Mouse (Mus musculus) B cell, adult 2 months (primary cell): ENCODE data around the gene Ppm1f.
"Not testable (repeated sequence)": the region's sequence is repeated elsewhere in the genome, so short reads cannot be mapped to it uniquely, and the experiment has no call there.

Source experiments
- DNase-seq, 2 experiments: peaks; one replicate each; pipeline ENCODE4 v3.0.0; 2022

Gene Ppm1f

DNA sequence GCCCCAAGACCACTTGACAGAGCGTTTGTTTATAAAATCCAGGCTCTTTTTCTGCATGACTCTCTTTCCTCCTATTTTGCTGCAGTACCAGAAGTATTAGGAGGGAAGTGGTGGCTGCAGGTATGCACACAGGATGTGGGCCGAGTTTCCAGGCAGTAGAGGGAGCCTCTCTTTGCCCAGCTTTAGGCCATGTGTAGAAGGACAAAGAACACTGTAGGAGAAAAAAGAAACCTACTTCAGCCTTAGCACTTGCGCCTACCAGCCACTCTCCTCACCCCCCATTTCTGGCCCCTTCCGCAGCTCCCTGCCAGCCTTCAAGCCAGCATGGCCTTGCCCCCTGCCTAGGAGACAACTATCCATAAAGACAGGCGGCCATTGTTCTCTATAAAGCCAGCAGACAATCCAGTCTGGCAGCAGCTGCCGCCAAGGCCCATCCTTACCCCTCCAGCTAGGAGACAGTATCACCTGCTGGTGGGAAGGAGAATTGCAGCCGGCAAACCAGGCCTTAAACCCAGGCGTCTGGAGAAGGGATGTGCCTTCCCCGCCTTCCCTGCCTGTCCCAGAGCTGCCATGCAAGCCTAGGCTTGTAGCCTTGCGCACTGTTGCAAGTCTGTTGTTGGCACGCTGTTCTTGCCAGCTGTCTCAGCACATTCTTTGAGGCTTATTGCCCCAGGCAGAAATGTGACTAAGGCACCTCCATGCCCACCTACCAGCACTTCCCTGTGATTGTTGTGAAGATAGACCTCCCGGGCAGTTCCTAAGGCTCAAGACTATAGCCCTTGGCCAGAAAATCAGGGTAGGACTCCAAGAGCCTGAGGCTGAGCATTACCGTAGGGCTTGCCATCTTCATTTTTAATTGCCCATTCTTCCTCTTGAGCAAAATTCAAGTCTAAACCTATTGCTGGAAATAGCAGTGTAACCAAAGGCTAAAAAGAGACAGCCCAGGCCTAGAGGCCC is 15.7 kb downstream of the Ppm1f start:
- DNase-seq = peak; percentile 78 to 80

DNA sequence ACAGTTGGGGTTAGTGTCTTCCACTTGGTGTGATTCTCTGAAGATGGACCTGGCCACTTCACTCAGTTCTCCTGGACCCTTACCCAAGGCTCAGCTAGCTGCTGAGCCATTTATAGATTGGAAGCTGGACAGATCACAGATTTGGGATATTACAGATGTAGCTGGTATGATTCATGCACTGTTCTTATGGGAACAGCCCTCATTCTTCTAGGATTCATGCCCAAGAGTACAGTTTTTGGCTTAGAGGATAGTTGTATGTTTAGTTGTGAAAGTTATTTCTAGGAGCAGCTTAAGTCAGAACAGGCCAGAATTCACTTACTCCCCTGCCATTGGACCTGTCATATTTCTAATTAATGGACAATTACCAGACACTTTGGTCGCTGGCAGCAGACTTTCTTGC is 17.2 kb downstream of the Ppm1f start:
- no peak for DNase-seq

DNA sequence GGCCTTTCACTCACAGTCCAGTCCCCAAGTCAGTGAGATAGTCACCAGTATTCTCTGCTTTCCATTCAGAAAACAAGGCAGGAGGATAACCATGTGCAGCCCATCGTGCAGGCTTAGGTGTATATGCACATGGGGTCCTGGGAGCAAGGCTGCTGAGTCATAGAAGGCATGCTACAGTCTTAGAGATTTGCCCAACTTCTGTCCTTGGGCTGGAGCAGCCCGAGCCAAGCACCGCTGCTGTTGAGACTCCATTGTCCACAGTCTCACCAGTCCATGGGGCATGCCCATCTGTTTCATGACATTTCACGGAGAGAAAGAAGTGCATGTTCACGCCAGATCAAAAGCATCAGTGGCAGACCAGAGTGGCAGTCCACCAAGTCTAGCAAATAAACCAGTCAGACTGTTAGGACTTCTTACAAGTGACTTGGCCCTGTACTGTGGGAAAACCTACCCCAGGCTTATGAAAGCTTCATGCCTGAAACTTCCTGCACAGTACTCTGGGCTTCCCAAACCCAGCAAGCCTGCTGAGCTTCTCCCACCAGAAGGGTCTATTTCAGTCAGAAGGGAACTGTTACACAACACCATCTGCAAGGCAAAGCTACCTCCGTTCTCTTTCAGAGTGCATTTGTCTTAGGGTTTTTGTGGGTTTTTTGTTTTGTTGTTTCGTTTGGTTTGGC is 22.3 kb downstream of the Ppm1f start:
- DNase-seq = no peak

DNA sequence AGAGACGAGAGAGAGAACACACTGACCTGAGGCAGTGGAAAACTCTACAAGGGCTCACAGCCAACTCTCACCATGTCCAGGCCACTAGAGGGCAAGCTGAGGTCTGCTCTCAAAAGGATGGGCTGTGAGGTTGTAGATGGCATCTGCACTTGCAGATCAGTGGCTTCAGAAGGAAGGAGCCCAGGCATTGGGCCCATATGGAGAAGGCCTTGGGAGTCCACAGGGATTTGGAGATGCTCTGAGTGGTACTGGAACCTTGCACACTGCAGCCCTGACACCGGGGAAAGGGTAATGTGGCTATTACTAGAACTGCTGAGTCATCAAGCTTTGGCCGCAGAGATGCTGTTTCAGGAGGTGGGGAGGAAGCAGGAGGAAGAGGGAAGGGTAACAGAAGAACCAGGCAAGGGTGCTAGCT is 24.8 kb downstream of the Ppm1f start:
- DNase-seq = peak in 1 of 2 experiments; percentile 8

DNA sequence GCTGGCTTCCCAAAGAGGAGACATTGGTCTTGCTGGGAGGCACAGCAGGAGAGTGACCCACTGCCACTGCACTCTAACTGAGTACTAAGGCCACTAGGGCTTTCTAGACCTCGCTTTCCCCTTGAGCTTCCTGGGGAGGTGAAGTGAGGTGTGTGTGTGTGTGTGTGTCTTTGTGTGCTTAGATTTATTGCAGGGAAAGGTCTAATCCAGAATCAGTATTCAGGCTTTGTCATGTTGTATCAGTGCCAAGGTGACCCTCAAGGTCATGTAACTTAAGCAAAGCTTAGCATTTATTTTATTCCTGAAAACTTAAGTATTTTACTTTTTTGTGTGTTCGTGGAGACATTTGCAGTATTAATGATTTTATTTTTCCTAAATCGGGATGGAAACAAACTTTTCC is 28.2 kb downstream of the Ppm1f start:
- no peak for DNase-seq

DNA sequence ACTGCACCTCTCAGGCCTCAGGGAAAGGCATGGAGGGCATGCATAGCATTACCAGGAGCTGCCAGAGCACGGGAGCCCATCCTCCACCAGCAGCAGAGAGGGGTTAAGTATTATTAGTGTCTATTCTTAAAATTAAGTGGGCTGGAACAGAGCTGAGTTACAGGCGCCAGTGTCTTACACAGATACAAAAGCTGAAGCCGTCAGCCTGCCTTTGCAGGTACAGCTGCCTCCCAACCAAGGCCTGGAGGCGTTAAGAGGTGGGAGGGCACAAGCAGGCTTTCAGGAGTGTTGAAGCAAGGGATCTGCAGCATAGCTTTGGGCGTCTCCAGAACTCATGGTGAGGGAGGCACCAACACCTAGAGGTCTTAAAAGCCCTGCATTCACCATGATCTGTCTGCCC is 30.3 kb downstream of the Ppm1f start:
- no peak for DNase-seq

DNA sequence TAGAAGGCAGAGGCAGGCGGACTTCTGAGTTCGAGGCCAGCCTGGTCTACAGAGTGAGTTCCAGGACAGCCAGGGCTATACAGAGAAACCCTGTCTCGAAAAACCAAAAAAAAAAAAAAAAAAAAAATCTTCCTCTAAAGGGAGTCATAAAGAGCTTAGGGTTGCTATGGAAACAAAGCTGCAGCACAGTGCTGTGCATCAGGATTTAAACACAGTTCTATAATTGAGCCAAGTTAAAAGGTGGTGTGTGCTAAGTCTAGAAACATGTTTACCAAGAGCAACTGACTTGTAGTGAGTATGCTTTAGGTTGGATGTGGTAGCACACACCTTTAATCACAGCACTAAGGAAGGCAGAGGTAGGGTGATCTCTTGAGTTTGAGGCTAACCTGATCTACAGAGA is 32.6 kb downstream of the Ppm1f start:
- not testable (repeated sequence) for DNase-seq

DNA sequence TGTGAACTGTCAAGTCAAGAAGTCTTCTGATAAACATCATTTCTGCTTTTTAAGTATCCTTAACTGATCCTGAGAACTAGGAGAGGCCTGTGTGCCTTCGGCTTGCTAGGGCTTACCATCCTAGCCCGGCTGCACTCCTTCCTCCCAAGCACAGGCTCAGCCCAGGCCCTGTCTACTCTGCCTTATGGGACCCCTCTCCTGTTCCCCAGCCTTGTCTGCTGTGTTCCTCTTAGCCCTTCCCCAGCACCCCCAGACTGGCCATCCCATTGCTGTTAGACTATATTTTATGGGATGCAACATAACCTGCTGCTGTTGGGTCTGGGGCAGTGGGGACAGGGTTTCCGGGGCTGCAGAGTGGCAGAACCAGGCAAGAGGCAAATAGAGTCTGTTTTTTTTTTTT is 34.1 kb downstream of the Ppm1f start:
- DNase-seq = no peak

DNA sequence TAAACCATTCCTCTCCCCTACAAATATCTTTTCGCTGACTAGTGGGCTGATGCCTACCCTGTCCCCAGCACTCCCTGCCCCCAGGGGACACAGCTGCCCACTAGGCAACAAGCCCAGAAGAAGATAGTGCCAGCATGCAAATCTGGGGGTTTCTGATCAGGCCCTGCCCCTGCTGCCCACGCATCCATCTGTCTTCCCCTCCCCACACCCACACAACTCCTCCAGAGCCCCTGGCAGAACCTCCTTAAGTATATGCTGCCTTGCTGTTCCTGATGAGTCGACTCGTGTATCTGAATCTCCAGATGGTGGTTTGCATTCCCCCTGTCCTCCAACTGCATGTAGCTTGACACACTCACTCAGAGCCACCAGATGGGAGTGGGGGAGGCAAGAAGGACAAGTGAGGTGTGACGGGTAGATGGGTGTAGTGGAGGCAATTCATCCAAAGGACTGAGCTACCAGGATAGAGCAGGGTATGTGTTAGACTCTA is 34.6 kb downstream of the Ppm1f start:
- DNase-seq = peak; percentile 34 to 35

DNA sequence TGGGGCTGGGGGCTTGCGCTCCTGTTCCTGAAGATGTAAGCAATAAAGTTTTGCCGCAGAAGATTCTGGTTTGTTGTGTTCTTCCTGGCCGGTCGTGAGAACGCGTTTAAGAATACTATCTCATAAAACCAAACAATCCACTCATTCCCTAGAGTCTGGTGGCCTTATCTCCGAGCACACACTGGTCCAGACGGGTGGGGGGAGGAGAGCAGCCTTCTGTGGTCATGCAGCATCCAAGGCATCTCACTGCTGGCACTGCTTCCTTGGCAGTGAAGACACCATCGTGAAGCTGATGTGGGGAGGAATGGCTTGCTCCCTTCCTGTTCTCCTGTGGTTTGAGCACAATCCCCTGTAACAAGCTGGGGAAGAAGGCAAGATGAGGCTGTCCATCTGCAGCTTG is 43.3 kb downstream of the Ppm1f start:
- no peak for DNase-seq

DNA sequence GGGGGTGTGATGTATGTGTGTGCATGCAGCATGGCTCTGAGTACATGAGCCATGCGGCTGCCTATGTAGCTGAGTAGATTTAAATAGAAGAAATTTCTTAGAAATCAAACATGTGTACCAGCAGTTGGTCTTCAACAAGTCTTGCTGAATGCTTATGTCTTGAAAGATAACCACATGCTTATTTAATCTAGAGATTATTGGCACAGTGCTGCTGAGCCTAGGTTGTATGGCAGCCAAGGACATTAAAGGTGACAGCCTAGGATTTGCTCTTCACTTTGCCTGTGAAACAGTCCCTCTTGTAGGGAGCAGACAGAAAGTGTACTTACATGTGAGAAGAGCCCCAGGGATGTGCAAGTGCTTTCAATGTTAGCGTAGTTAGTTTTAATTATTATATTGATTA is 44.8 kb downstream of the Ppm1f start:
- no peak for DNase-seq

DNA sequence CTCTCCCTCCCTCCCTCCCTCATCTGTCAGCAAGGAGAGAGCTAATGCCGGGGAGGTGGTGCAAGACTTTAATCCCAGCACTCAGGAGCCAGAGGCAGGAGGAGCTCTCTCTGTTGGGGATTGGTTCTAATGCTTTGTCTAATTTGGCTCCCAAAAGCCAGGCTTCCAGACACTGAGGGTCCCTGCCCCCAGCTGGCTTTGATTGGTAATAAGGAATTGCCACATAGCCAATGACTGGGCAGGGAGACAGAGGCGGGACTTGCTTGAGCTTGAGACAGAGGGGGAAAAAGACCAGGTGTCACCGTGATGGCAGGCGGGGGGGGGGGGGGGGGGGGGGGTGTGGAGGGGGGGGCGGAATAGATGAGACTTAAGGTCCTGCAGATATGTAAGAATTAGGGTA is 62.3 kb downstream of the Ppm1f start:
- no peak for DNase-seq

DNA sequence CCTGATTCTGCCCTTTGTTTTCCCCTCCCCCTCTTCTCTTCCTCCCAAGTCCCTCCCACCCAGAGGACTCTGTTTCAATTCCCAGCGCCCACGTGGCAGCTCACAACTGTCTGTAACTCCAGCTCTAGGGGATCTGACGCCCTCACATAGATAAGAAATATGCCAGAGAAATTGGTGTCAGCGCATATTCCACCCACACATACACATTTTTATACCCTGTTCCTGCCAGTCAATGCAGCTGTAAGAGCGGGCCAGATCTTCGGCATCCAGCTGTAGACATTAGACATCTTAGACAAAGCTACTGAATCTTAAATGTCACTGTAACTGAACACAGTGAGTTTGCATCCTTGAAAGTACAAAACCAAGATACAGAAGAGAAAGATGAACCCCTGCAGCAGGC is 63.6 kb downstream of the Ppm1f start:
- DNase-seq = no peak

DNA sequence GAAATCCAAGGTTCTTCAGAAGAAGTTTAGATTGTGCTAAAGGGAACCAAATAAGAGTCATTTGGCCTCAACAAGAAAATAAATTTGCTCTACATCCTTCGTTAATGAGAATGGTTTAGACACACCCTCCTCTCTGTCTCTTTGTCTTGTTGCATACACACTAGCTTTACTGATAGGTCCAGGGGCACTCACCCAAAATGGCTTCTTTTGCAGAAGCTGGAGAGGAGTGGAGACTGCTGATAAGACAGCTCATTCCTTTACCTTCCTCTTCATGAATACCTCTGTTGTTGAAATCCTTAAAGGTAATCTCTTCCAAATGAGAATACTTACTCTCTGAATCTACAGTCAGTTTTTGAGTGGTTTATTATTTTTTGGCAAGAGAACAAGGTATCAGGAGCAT is 68.9 kb downstream of the Ppm1f start:
- DNase-seq = no peak

DNA sequence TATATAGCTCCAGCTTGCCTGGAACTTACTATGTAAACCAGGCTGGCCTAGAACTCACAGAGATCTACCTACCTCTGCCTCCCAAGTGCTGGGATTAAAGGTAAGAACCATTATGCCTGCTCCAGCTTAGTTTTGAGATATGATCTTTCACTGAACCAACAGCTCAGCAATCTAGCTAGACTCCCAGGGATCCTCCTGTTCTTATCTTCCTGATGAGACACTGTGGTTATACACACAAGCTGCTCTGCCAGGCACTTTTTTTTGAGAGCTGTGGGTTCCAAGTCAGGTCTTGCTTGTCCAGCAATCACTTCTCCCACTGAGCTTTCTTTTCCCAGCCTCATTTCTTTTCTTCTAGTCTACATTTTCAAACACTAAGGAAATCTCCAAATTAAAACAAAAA is 70.0 kb downstream of the Ppm1f start:
- no peak for DNase-seq
